Mouse (Mus musculus) myocyte (in vitro differentiated cells): ENCODE measurements around the gene Med13. TPM values are rescaled to one million over a fixed set of nuclear protein-coding genes. Genes with fewer than 3 reads are reported as not detected.
"Not testable (repeated sequence)": the region's sequence is repeated elsewhere in the genome, so short reads cannot be mapped to it uniquely, and the experiment has no call there.

Experiments
- H3K27me3 ChIP-seq: one replicate; pipeline ENCODE4 v1.6.1; 2011; ENCODE audit not compliant: control insufficient read depth, insufficient read depth, insufficient read length
- H3K36me3 ChIP-seq: one replicate; pipeline ENCODE4 v1.6.1; 2011; ENCODE audit not compliant: control insufficient read depth, insufficient read depth
- H3K4me2 ChIP-seq: one replicate; pipeline ENCODE4 v1.6.1; 2011; ENCODE audit warnings: low read depth, control low read depth
- H3K4me3 ChIP-seq: one replicate; pipeline ENCODE4 v1.5.1; 2011; ENCODE audit warnings: mild to moderate bottlenecking, control low read depth, moderate library complexity
- H3K79me2 ChIP-seq: one replicate; pipeline ENCODE4 v1.6.1; 2011; ENCODE audit not compliant: control insufficient read depth, insufficient read depth
- H3ac ChIP-seq: one replicate; pipeline ENCODE4 v1.6.1; 2011; ENCODE audit not compliant: control insufficient read depth, insufficient read length
- CEBPB ChIP-seq: IDR thresholded peaks from 2 replicates; pipeline ENCODE4 v1.6.1; 2011; ENCODE audit warnings: mild to moderate bottlenecking, moderate library complexity; ENCODE audit not compliant: poor library complexity, insufficient read depth, severe bottlenecking
- E2F4 ChIP-seq: IDR thresholded peaks from one replicate; pipeline ENCODE4 v1.6.1; 2011; ENCODE audit warnings: mild to moderate bottlenecking, control low read depth, moderate library complexity; ENCODE audit not compliant: insufficient read depth
- MAX ChIP-seq: IDR thresholded peaks from one replicate; pipeline ENCODE4 v1.6.1; 2011; ENCODE audit warnings: low read depth, mild to moderate bottlenecking, control low read depth
- MYOD1 ChIP-seq, 3 experiments: IDR thresholded peaks; one replicate each; pipeline ENCODE4 v1.6.1; 2011; ENCODE audit warnings: control low read depth in 2 of 3, low read depth in 2 of 3, mild to moderate bottlenecking in 2 of 3, moderate library complexity in 1 of 3; ENCODE audit not compliant: insufficient read length in 2 of 3, control insufficient read depth in 1 of 3
- MYOG ChIP-seq, 3 experiments: IDR thresholded peaks; one replicate each; pipeline ENCODE4 v1.6.1; 2011; ENCODE audit warnings: control low read depth in 2 of 3, low read depth in 2 of 3, mild to moderate bottlenecking in 2 of 3; ENCODE audit not compliant: insufficient read length in 2 of 3, control insufficient read depth in 1 of 3, insufficient read depth in 1 of 3
- POLR2A ChIP-seq: IDR thresholded peaks from one replicate; pipeline ENCODE4 v1.6.1; 2011; ENCODE audit warnings: low read depth, mild to moderate bottlenecking, control low read depth, moderate library complexity; ENCODE audit not compliant: insufficient read length
- POLR2AphosphoS2 ChIP-seq: IDR thresholded peaks from one replicate; pipeline ENCODE4 v1.6.1; 2011; ENCODE audit warnings: low read depth, control low read depth; ENCODE audit not compliant: insufficient read length
- REST ChIP-seq: IDR thresholded peaks from one replicate; pipeline ENCODE4 v1.6.1; 2011; ENCODE audit warnings: mild to moderate bottlenecking, control low read depth, moderate library complexity; ENCODE audit not compliant: insufficient read depth, insufficient read length
- SRF ChIP-seq: IDR thresholded peaks from one replicate; pipeline ENCODE4 v1.6.1; 2011; ENCODE audit warnings: low read depth; ENCODE audit not compliant: control insufficient read depth, insufficient read length
- TCF12 ChIP-seq: IDR thresholded peaks from one replicate; pipeline ENCODE4 v1.6.1; 2011; ENCODE audit warnings: mild to moderate bottlenecking, control low read depth; ENCODE audit not compliant: poor library complexity, insufficient read depth, severe bottlenecking
- TCF3 ChIP-seq: IDR thresholded peaks from one replicate; pipeline ENCODE4 v1.6.1; 2011; ENCODE audit warnings: low read depth, control low read depth; ENCODE audit not compliant: insufficient read length
- USF1 ChIP-seq: IDR thresholded peaks from one replicate; pipeline ENCODE4 v1.6.1; 2011; ENCODE audit warnings: low read depth, mild to moderate bottlenecking, control low read depth, moderate library complexity
- polyA plus RNA-seq: library from polyadenylated mRNA; unstranded; fragments of >200 nt; fragmentation: generic; extraction: Trizol; gene quantifications from one replicate; pipeline ENCODE4 v1.2.1, GENCODE M21; 2012; ENCODE audit warnings: missing spikeins

Gene Med13
- polyA plus RNA-seq, 1 experiment: 6.2 TPM

DNA sequence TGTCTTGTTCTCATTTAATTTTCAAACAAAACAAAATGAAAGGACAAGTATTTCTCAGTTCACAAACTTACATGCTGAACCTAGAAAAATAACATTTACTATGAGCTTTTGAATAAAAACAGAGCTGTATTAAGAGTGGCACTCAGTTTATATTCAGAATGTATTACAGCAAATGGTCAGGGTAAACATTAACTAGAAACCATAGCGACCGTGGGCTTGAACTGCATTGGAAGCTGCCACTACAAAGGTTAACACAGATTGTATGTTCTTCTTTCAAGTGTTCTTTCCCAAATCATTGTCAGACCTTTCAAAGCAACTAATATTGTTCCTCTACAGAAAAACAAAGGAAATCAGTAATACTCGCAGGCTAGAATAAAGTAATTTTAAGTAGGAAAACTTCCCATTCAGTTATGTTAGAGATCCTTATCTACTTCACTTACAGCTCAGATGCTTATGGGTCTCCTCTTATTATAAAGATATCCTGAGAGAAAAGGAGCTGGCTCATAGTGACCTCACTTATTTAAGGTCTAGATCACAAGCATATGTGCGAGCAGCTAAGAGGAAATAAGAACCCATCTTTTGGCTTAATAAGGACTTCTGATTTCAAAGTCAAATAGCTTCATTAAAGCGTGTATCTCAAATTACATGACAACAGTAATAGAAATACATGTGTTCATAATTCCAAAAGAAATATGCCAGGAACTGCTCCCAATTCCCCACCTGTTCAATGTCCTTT lies 9.8 kb downstream of the Med13 start:
- Histone ChIP-seq H3K27me3 (no peaks in the 10 kb centered on the region), H3K4me3 (no peak overlapping the region), H3ac (no peak overlapping the region), H3K4me2 (no peak overlapping the region), H3K79me2 (peaks cover 100% of the 10 kb centered on the region), H3K36me3 (peaks cover 6% of the 10 kb centered on the region)
- no peak for TF ChIP-seq REST
- no peak for TF ChIP-seq TCF3
- TF ChIP-seq MYOD1 (IDR thresholded peaks at IDR 0.05; ENCODE audit: control insufficient read depth in 1 of 3, insufficient read length in 2 of 3, low read depth in 2 of 3): no peak
- no peak for TF ChIP-seq SRF
- TF ChIP-seq MYOG (IDR thresholded peaks at IDR 0.05; ENCODE audit: control insufficient read depth in 1 of 3, insufficient read depth in 1 of 3, insufficient read length in 2 of 3, low read depth in 2 of 3): no peak
- TF ChIP-seq POLR2AphosphoS2: no peak
- TF ChIP-seq CEBPB: no peak
- no peak for TF ChIP-seq POLR2A
- TF ChIP-seq USF1: no peak
- no peak for TF ChIP-seq MAX
- TF ChIP-seq E2F4: no peak
- no peak for TF ChIP-seq TCF12

DNA sequence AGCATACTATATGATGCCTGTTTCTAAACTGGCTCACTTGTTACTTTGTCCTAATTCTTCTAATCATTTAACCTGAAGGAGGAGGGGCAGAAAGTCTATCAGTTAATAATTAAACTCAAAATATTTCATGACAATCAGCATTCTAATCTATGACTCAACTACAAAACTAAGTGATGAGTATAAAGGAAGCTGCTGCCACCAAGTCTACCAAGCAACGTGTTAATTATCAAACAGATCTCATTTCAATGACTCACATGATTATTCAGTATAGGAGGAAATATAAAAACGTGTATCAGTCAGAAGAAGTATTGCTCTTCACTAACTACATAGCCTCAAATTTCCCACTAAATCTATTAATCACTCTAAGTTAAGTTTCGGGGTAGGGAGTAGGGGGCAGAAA lies 10.9 kb downstream of the Med13 start:
- Histone ChIP-seq H3K79me2 (peaks cover 100% of the 10 kb centered on the region), H3K36me3 (peaks cover 6% of the 10 kb centered on the region), H3K27me3 (no peaks in the 10 kb centered on the region), H3K4me3 (no peak overlapping the region), H3K4me2 (no peak overlapping the region), H3ac (no peak overlapping the region)
- TF ChIP-seq REST (no peak), E2F4 (no peak), MYOD1 (IDR thresholded peaks at IDR 0.05; ENCODE audit: control insufficient read depth in 1 of 3, insufficient read length in 2 of 3, low read depth in 2 of 3) (no peak), MYOG (IDR thresholded peaks at IDR 0.05; ENCODE audit: control insufficient read depth in 1 of 3, insufficient read depth in 1 of 3, insufficient read length in 2 of 3, low read depth in 2 of 3) (no peak), POLR2A (no peak), MAX (no peak), SRF (no peak), TCF3 (no peak), POLR2AphosphoS2 (no peak), USF1 (no peak), TCF12 (no peak), CEBPB (no peak)

DNA sequence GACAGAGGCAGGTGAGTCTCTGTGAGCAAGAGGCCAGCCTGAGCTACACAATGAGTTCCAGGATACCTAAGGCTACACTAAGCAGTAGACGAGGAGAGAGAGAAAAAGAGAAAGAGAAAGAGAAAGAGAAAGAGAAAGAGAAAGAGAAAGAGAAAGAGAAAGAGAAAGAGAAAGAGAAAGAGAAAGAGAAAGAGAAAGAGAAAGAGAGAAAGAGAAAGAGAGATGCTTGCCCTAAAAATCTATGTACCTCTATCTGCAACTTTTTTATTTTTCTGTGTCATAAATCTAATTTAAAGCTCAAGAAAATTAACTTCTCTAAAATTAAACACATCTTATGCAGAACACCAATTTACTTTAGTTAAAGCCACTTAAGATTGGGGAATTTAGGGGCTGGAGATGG lies 12.5 kb downstream of the Med13 start:
- not testable (repeated sequence) for H3K4me2 ChIP-seq, H3K36me3 ChIP-seq, H3ac ChIP-seq, H3K4me3 ChIP-seq, H3K27me3 ChIP-seq
- H3K79me2 ChIP-seq: peaks cover 99% of the 10 kb centered on the region

DNA sequence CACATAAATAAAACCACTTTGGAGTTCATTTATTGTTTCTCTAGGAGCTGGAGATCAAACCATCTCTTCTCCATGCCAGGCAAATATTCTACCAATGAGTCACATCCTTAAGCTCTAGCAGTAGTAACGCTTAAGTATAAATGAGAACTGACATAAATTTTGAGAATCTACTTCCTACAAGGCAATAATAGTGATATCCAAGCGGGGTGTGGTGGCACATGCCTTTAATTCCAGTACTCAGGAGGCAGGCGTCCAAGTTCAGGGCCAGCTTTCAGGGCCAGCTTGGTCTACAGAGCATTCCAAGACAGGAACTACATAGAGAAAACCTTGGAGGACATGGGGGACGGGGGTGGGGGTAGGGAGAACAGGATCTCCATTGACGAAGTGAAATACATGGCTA lies 33.2 kb downstream of the Med13 start:
- Histone ChIP-seq H3K36me3 (peaks cover 33% of the 10 kb centered on the region), H3ac (no peak overlapping the region), H3K27me3 (no peaks in the 10 kb centered on the region), H3K4me2 (peak overlapping the region; percentile 67), H3K79me2 (peaks cover 60% of the 10 kb centered on the region), H3K4me3 (no peak overlapping the region)
- TF ChIP-seq MYOD1 (IDR thresholded peaks at IDR 0.05; ENCODE audit: control insufficient read depth in 1 of 3, insufficient read length in 2 of 3, low read depth in 2 of 3): no peak
- no peak for TF ChIP-seq MYOG (IDR thresholded peaks at IDR 0.05; ENCODE audit: control insufficient read depth in 1 of 3, insufficient read depth in 1 of 3, insufficient read length in 2 of 3, low read depth in 2 of 3)
- TF ChIP-seq TCF3: no peak

DNA sequence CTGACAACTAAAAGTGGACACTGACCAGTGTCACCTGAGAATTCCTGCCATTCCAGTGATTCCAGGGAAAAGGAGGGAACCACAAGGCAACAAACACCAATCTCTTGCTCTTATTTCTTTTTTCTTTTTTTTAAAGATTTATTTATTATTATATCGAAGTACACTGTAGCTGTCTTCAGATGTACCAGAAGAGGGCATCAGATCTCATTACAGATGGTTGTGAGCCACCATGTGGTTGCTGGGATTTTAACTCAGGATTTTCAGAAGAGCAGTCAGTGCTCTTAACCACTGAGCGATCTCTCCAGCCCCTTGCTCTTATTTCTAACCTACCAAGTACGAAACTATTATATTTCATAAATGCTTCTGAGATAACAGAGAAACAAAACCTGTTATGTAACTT lies 42.4 kb downstream of the Med13 start:
- H3K36me3 ChIP-seq: peaks cover 38% of the 10 kb centered on the region
- not testable (repeated sequence) for H3ac ChIP-seq

DNA sequence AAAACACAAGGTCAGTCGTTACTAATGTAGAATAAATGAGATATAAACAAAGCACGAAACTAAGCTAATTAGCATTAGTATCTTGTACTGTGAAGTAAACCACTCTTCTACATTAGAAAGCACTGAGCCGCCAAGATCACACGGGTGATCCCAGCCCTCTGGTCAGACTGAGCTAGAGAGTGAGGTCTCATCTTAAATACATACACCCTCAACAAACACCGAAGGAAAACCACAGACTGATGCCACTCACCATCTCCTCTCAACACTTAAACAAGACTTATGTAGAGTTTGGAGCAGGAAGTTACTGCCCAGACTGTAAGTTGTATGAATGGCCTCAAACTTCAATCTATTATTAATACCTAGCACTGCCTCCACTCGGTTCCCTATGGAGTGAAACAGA lies 47.1 kb downstream of the Med13 start:
- no peaks in the 10 kb centered on the region for H3K27me3 ChIP-seq
- no peak overlapping the region for H3K4me3 ChIP-seq
- peaks cover 17% of the 10 kb centered on the region for H3K79me2 ChIP-seq
- H3K36me3 ChIP-seq: peaks cover 27% of the 10 kb centered on the region
- TF ChIP-seq POLR2A: no peak
- no peak for TF ChIP-seq MYOG (IDR thresholded peaks at IDR 0.05; ENCODE audit: control insufficient read depth in 1 of 3, insufficient read depth in 1 of 3, insufficient read length in 2 of 3, low read depth in 2 of 3)
- no peak for TF ChIP-seq REST
- TF ChIP-seq SRF: no peak
- no peak for TF ChIP-seq TCF3
- no peak for TF ChIP-seq MYOD1 (IDR thresholded peaks at IDR 0.05; ENCODE audit: control insufficient read depth in 1 of 3, insufficient read length in 2 of 3, low read depth in 2 of 3)
- no peak for TF ChIP-seq USF1
- no peak for TF ChIP-seq MAX
- no peak overlapping the region for H3K4me2 ChIP-seq
- H3ac ChIP-seq: no peak overlapping the region

More for the DNA sequence above, 42.4 kb downstream of the Med13 start:
- H3K79me2 ChIP-seq: peaks cover 17% of the 10 kb centered on the region
- not testable (repeated sequence) for H3K27me3 ChIP-seq, H3K4me2 ChIP-seq, H3K4me3 ChIP-seq

DNA sequence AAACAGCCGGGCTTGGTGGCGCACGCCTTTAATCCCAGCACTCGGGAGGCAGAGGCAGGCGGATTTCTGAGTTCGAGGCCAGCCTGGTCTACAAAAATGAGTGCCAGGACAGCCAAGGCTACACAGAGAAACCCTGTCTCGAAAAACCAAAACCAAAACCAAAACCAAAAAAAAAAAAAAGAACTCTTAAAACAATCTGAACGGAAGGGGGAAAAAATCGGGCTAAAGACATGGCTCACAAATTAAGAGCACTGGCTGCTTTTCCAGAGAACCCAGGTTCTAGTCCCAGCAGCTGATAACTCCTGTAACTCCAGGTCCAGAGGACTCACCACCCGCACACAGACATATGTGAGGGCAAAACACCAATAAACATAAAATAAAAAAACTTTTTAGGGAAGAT lies 65.2 kb downstream of the Med13 start:
- H3K27me3 ChIP-seq, H3K4me2 ChIP-seq, H3K4me3 ChIP-seq, H3ac ChIP-seq: not testable (repeated sequence)
- Histone ChIP-seq H3K79me2 (peaks cover 52% of the 10 kb centered on the region), H3K36me3 (peaks cover 22% of the 10 kb centered on the region)
